Mouse (Mus musculus) cerebellum, adult 2 months (tissue): Measurements from ENCODE around the gene Muc4. TPM values are rescaled to one million over a fixed set of nuclear protein-coding genes. Genes with fewer than 3 reads are reported as not detected.
A peak's percentile ranks its signal among the peaks of the same experiment; 100 is the strongest.

Source experiments
- DNase-seq, 2 experiments: peaks; one replicate each; pipeline ENCODE4 v3.0.0; 2021
- H3K27ac ChIP-seq: fragments of 200-500 bp; 2 replicates; pipeline ENCODE4 v1.5.1; 2012; ENCODE audit warnings: low read length, control low read depth, inconsistent platforms; ENCODE audit not compliant: insufficient read depth
- H3K27me3 ChIP-seq: fragments of 200-500 bp; 2 replicates; pipeline ENCODE4 v1.6.1; 2012; ENCODE audit warnings: inconsistent platforms, mild to moderate bottlenecking, low read length, moderate library complexity; ENCODE audit not compliant: control insufficient read depth, insufficient read depth
- H3K4me1 ChIP-seq: fragments of 200-500 bp; 2 replicates; pipeline ENCODE4 v1.6.1; 2011; ENCODE audit warnings: low read length; ENCODE audit not compliant: control insufficient read depth, insufficient read depth
- H3K4me3 ChIP-seq: fragments of 200-500 bp; replicated peaks from 2 replicates; pipeline ENCODE3; 2011; ENCODE audit warnings: mild to moderate bottlenecking, low read depth, low read length, control low read depth; ENCODE audit not compliant: insufficient read depth
- CTCF ChIP-seq: fragments of 200-500 bp; IDR thresholded peaks from 2 replicates; pipeline ENCODE4 v1.5.1; 2011; ENCODE audit warnings: low read depth, mild to moderate bottlenecking, control low read depth, low read length, moderate library complexity, borderline replicate concordance; ENCODE audit not compliant: insufficient read depth
- POLR2A ChIP-seq: fragments of 200-500 bp; IDR thresholded peaks from 2 replicates; pipeline ENCODE4 v1.6.1; 2011; ENCODE audit warnings: low read length, control low read depth, borderline replicate concordance; ENCODE audit not compliant: insufficient read depth
- WGBS: fragments of 180-500 bp; shearing (Covaris S2); methylation state at CpG from one replicate; pipeline ENCODE4 v1.1.7; 2018; 5-methylcytosine and 5-hydroxymethylcytosine counted together
- polyA plus RNA-seq: library from polyadenylated mRNA; depleted of rRNA; stranded (reverse); fragments of >200 nt; gene quantifications from 2 replicates; pipeline ENCODE4 v1.2.3, GENCODE M21; 2012

The Muc4 gene
- polyA plus RNA-seq, 1 experiment = 0.03 TPM

DNA sequence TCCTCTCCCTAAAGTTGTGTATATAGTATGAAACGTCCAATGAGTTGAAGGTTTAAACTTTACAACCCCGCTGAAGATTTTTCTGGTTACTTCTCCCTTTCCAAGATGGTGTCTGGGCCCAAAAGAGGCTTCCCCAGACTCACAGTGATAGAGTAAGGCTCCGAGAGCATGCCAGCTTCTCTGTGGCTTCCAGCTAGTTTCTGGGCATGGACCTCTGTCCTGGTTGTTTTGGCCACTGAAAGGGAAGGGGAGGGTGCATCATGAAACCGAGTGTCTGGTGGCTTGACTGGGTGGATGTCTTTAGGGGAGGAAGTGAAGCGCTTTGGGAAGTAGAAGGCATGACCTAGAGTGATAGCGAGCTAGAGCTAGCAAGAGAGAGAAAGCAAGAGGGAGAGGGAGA, 29.3 kb downstream of the Muc4 start:
- no peak for DNase-seq
- Histone ChIP-seq H3K4me1 (no peaks in the 10 kb centered on the region), H3K4me3 (no peak overlapping the region), H3K27ac (no peak overlapping the region), H3K27me3 (no peaks in the 10 kb centered on the region)
- no peak for TF ChIP-seq POLR2A
- TF ChIP-seq CTCF = no peak
- 44% methylated on average over 6 of the region's 6 CpGs for WGBS

DNA sequence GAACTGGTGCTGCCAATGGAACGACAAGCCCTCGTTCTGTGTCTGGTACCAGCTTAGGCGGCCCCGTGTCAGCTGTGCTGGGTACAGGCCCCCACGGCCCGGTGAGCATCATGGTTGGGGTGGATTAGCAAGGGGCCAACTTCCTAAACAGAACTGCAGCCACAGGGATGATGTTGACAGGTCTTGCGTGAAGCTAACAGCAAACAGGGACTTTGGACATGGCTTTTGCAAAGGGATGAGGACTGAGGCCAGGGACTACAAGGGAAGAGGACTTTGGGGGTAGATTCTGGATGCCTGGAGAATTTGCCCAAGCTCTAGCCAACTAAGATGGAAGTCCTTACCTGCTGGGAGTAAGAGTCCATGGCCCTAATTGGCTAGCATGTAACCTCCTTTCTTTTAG, 31.2 kb downstream of the Muc4 start:
- Histone ChIP-seq H3K4me1 (no peaks in the 10 kb centered on the region), H3K27ac (no peak overlapping the region), H3K4me3 (no peak overlapping the region), H3K27me3 (no peaks in the 10 kb centered on the region)
- no peak for TF ChIP-seq POLR2A
- no peak for TF ChIP-seq CTCF
- 89% methylated on average over 7 of the region's 7 CpGs for WGBS
- no peak for DNase-seq

DNA sequence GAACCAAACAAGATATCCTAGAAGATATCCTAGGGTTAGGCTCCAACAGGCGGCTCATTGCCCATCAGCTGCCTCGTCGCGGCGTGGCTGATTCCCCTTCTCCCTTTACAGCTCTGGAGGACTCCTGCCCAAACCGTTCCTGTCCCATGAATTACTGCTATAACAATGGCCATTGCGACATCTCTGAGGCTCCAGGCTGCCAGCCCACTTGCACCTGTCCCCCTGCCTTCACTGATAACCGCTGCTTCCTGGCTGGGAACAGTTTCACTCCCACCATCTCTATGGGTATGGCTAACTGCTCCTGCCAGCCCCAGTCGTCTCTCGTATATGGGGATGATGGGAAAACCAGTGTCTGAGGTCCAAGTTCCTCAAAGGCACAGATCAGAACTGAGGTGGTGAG, 41.0 kb downstream of the Muc4 start:
- H3K27me3 ChIP-seq = no peaks in the 10 kb centered on the region
- no peak overlapping the region for H3K4me3 ChIP-seq
- 80% methylated on average over 10 of the region's 10 CpGs for WGBS
- DNase-seq = no peak
- TF ChIP-seq POLR2A (no peak), CTCF (no peak)
- no peaks in the 10 kb centered on the region for H3K4me1 ChIP-seq
- H3K27ac ChIP-seq = no peak overlapping the region

DNA sequence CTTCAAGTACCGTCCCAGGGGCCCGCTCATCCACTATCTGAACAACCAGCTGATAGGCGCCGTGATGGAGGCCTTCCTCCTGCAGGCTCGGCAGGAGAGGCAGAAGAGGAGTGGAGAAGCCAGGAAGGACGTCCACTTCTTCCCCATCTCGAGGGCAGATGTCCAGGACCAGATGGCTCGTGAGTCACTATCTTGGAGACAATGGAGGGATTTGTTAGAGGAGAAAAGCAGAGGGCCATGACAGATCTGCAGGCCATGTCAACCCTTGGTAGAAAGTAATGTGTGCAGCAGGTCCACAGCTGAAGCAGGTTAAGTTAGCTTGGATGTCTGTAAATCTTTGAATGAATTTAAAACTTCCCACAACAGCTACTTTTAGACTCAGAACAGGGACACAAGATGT, 43.3 kb downstream of the Muc4 start:
- no peak for TF ChIP-seq CTCF
- TF ChIP-seq POLR2A = no peak
- WGBS = 20% methylated on average over 8 of the region's 8 CpGs
- no peak overlapping the region for H3K4me3 ChIP-seq
- DNase-seq = peak; percentile 31 to 39
- H3K27ac ChIP-seq = no peak overlapping the region
- H3K27me3 ChIP-seq = no peaks in the 10 kb centered on the region
- H3K4me1 ChIP-seq = no peaks in the 10 kb centered on the region

DNA sequence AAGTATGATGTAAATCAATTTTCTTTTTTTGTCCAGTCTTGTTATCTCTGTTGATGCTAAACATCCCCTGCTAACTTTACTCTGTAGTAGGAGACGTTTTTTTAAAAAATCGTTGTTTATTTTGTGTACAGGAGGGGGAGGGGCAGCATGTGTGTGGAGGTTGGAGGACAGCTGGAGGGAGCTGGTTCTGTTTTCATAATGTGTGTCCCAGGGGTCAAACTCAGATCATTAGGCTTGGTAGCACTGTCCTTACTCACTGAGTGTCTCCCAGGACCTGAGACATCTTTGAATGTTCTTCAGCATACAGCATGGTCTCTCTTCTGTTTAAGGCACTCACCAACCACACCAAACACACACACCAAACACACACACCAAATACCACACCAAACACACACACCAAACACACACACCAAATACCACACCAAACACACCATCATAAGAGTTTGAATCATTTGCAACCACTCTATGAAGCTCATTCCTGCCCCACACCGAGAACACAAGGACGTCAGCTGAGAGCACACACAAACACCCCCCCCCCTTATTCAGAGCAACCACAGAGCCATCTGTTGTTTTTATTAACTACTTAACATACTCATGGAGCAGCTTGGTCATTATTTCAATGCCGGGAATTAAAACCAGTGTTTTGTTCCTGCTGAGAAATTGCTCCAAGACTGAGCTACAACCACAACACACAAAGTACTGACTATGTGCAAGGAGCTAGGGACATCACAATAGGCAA, 47.8 kb downstream of the Muc4 start:
- TF ChIP-seq CTCF (no peak), POLR2A (no peak)
- no peak overlapping the region for H3K4me3 ChIP-seq

DNA sequence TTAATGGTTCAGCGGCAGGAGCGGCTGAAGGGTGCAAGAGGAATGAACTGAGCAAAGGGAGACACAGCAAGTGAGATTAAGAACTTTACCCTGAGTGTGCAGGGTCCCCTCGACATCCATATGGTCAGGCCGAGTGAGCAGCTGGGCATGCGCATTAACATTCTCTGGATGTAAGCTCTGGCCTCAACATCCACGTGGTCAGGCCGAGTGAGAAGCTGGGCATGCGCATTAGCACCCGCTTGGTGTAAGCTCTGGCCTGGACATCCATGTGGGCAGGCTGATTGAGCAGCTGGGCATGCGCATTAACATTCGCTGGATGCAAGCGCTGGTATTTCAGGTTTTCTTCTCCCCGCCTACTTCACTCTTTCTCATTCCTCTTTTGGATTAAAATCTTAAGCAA, 49.2 kb downstream of the Muc4 start:
- TF ChIP-seq POLR2A (no peak), CTCF (no peak)
- no peaks in the 10 kb centered on the region for H3K27me3 ChIP-seq
- DNase-seq = no peak
- H3K4me1 ChIP-seq = no peaks in the 10 kb centered on the region
- 59% methylated on average over 13 of the region's 13 CpGs for WGBS
- H3K27ac ChIP-seq = no peak overlapping the region
- no peak overlapping the region for H3K4me3 ChIP-seq

More for the DNA sequence above, 47.8 kb downstream of the Muc4 start:
- Histone ChIP-seq H3K4me1 (no peaks in the 10 kb centered on the region), H3K27ac (no peak overlapping the region), H3K27me3 (no peaks in the 10 kb centered on the region)
- WGBS = 20% methylated on average over 5 of the region's 5 CpGs
- no peak for DNase-seq

DNA sequence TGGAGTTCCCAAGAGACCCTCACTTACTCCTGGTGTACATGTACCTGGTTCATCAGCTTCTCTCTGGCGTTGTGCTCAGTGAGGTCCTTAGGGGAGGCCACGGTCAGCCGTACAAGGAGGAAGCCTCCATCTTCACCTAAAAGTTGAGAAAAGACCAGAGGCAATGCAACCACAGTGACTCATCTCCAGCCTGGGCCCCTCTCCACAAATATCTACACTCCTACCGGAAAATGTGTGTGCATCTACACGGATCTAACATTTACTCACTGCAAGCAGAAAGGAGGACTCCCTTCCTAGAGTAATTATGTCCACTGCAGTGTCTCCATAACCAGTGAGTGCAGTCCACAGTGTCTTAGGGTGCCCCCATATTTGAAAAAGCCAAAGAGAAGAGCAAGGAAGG, 54.4 kb downstream of the Muc4 start:
- 91% methylated on average over 5 of the region's 5 CpGs for WGBS
- no peak overlapping the region for H3K4me3 ChIP-seq

DNA sequence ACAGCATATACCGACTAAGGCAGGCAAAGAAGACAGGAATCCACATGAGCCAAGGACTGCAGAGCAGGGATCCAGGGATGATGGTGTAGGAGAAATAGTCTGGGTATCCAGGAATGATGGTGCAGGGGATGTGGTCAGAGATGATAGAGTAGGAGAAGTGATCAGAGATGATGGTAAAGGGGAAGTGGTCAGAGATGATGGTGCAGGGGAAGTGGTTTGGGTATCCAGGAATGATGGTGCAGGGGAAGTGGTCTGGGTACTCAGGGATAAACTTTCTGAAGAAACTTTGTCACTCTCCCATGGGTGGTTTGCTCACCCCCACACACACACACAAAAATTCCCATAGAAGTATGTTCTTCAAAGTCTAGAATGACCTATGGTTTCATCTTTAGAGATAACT, 59.5 kb downstream of the Muc4 start:
- DNase-seq = no peak
- Histone ChIP-seq H3K4me3 (no peak overlapping the region), H3K27me3 (no peaks in the 10 kb centered on the region), H3K27ac (no peak overlapping the region), H3K4me1 (no peaks in the 10 kb centered on the region)
- TF ChIP-seq POLR2A = no peak
- TF ChIP-seq CTCF = no peak
- WGBS = 75% methylated on average over 1 of the region's 1 CpGs

More for the DNA sequence above, 54.4 kb downstream of the Muc4 start:
- no peak for DNase-seq
- TF ChIP-seq CTCF (no peak), POLR2A (no peak)
- no peaks in the 10 kb centered on the region for H3K27me3 ChIP-seq
- H3K27ac ChIP-seq = no peak overlapping the region
- H3K4me1 ChIP-seq = no peaks in the 10 kb centered on the region

DNA sequence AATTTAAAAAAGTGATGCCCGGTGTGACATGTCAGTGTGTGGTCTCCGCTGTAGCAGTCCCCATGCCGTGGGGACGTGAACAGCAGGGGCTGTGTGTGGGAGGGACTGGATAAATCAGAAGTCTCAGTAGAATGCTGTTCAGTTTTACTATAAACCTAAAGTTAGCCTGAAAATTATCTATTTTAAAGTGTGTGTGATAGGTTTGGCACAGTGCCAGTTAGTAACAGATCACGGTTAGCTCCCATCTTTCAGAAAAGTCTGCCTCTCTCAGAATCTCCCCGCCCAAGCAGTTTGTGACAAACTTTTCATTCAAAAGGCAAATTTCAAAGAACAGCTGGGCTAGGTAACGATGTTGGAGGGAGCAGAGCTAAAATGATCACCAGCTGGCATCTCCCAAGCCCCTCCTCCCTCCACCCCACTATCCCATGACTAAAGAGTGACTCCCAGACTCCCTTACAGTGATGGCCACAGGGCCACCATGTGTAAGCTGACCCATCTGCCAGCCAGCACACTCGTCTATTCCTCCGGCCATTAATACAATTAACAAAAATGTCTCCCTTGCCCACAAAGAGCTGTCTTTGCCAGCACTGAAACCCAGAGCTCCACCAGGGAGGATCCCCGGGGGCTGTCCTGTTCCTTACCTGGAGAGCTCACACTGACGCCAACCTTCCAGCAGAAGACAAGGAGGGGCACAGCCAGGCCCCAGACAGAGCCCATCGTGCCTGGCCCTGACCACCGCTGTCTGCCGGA, 61.2 kb downstream of the Muc4 start:
- WGBS = 47% methylated on average over 14 of the region's 14 CpGs
- H3K27me3 ChIP-seq = no peaks in the 10 kb centered on the region

More for the DNA sequence above, 61.2 kb downstream of the Muc4 start:
- no peak overlapping the region for H3K27ac ChIP-seq
- H3K4me1 ChIP-seq = no peaks in the 10 kb centered on the region
- DNase-seq = peak in 1 of 2 experiments; percentile 18
- TF ChIP-seq CTCF (no peak), POLR2A (no peak)
- H3K4me3 ChIP-seq = no peak overlapping the region
